Mouse (Mus musculus) C2C12 (cell line): ENCODE measurements around the gene Ppargc1a. TPM values are rescaled to one million over a fixed set of nuclear protein-coding genes. Genes with fewer than 3 reads are reported as not detected.

Experiments
- H3K27me3 ChIP-seq: one replicate; pipeline ENCODE4 v1.6.1; 2011; ENCODE audit not compliant: control insufficient read depth, insufficient read depth, insufficient read length
- H3K36me3 ChIP-seq: one replicate; pipeline ENCODE4 v1.6.1; 2011; ENCODE audit not compliant: control insufficient read depth, insufficient read depth
- H3K4me3 ChIP-seq: one replicate; pipeline ENCODE4 v1.5.1; 2011; ENCODE audit warnings: mild to moderate bottlenecking, control low read depth; ENCODE audit not compliant: poor library complexity, insufficient read depth, severe bottlenecking
- H3K79me2 ChIP-seq: one replicate; pipeline ENCODE4 v1.6.1; 2011; ENCODE audit not compliant: control insufficient read depth, insufficient read depth
- H3K79me3 ChIP-seq: one replicate; pipeline ENCODE4 v1.6.1; 2011; ENCODE audit warnings: low read depth, control low read depth
- H3ac ChIP-seq: one replicate; pipeline ENCODE3; 2011; ENCODE audit warnings: low read depth; ENCODE audit not compliant: control insufficient read depth, insufficient read length
- CEBPB ChIP-seq: IDR thresholded peaks from one replicate; pipeline ENCODE4 v1.6.1; 2011; ENCODE audit warnings: low read depth, mild to moderate bottlenecking, control low read depth, moderate library complexity
- CTCF ChIP-seq: IDR thresholded peaks from one replicate; pipeline ENCODE4 v1.5.1; 2011; ENCODE audit not compliant: control insufficient read depth, insufficient read depth, insufficient read length
- FOSL1 ChIP-seq: IDR thresholded peaks from one replicate; pipeline ENCODE4 v1.8.0; 2011; ENCODE audit warnings: mild to moderate bottlenecking, low read length; ENCODE audit not compliant: poor library complexity, insufficient read depth, severe bottlenecking
- MAX ChIP-seq: IDR thresholded peaks from one replicate; pipeline ENCODE4 v1.6.1; 2011; ENCODE audit warnings: mild to moderate bottlenecking, control low read depth
- MYOD1 ChIP-seq: IDR thresholded peaks from one replicate; pipeline ENCODE4 v1.6.1; 2011; ENCODE audit warnings: low read depth; ENCODE audit not compliant: control insufficient read depth, insufficient read length
- MYOG ChIP-seq: IDR thresholded peaks from one replicate; pipeline ENCODE4 v1.6.1; 2011; ENCODE audit not compliant: control insufficient read depth, insufficient read length; ENCODE audit errors: extremely low read depth
- USF1 ChIP-seq: IDR thresholded peaks from one replicate; pipeline ENCODE4 v1.6.1; 2011; ENCODE audit warnings: low read depth, mild to moderate bottlenecking, control low read depth, moderate library complexity
- polyA plus RNA-seq: library from polyadenylated mRNA; unstranded; fragments of >200 nt; fragmentation: generic; extraction: Trizol; gene quantifications from one replicate; pipeline ENCODE4 v1.2.1, GENCODE M21; 2012; ENCODE audit warnings: missing spikeins

The Ppargc1a gene
- polyA plus RNA-seq, 1 experiment: 0.25 TPM

DNA sequence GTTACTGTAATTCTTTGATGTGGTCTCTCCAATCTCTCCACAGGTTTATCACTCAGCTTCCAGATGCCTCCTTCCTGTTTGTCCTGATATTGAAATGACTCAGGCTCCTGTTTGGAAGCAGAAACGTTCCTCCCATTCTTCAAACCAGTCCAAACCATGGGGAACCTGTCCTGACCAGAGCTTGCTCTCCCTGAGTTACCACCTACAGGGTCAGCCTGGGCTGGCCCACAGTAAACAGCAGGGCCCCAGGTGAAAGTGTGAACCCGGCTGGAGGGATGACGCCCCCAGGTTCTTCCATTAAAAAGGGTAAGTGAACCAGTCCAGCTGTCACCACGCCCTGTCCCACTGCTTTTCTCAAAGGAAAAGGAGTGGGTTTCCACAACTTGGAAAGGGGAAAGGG lies 15.5 kb upstream of the Ppargc1a start:
- Histone ChIP-seq H3ac (no peak overlapping the region), H3K27me3 (no peaks in the 10 kb centered on the region), H3K79me3 (no peaks in the 10 kb centered on the region), H3K79me2 (no peaks in the 10 kb centered on the region), H3K36me3 (no peaks in the 10 kb centered on the region), H3K4me3 (no peak overlapping the region)
- no peak for TF ChIP-seq MYOG
- TF ChIP-seq CTCF: no peak
- no peak for TF ChIP-seq FOSL1
- no peak for TF ChIP-seq USF1
- TF ChIP-seq CEBPB: no peak
- TF ChIP-seq MAX: no peak
- no peak for TF ChIP-seq MYOD1

DNA sequence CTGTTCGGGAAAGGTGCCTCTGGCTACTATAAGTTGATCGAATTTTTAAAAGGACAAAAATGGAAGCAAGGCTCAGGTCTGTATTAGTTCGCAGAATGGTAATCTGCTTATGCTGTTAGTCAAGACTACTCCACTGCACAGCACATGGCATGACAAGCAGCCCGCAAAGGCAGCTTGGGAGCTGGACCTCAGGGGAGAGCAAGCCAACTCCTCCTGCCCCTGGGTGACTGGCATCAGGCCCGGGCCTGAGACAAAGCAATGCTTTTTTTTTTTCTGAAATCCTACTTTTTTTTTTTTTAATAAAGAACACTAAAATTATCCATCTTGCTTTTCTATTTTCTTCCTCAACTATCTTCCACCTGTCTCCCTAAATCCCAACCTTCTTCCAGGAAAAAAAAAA lies 15.1 kb upstream of the Ppargc1a start:
- H3K4me3 ChIP-seq: no peak overlapping the region

DNA sequence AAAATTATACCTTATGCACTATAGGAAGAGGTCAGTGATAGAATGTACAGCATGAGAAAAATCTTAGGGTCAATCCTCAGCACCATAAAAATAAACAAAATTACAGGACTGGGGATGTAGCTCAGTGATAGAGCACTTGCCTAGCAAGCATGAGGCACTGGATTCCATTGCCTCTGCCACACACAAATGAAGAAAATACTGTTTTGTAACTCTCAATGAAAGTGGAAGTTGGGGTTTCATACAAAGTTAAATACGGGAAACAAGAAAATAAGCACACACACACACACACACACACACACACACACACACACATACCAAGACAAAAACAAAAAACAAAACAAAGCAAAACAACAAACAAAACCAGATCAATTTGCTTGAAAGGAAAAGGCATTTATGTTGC lies 10.1 kb upstream of the Ppargc1a start:
- no peaks in the 10 kb centered on the region for H3K27me3 ChIP-seq
- H3K79me2 ChIP-seq: no peaks in the 10 kb centered on the region
- no peaks in the 10 kb centered on the region for H3K36me3 ChIP-seq
- H3ac ChIP-seq: no peak overlapping the region
- no peak overlapping the region for H3K4me3 ChIP-seq
- TF ChIP-seq CEBPB (no peak), FOSL1 (no peak), MYOD1 (no peak), CTCF (no peak), MAX (no peak), MYOG (no peak), USF1 (no peak)
- no peaks in the 10 kb centered on the region for H3K79me3 ChIP-seq

More for the DNA sequence above, 15.1 kb upstream of the Ppargc1a start:
- TF ChIP-seq CTCF (no peak), FOSL1 (no peak), MYOD1 (no peak), MAX (no peak)
- no peaks in the 10 kb centered on the region for H3K79me2 ChIP-seq
- H3ac ChIP-seq: no peak overlapping the region
- no peaks in the 10 kb centered on the region for H3K27me3 ChIP-seq
- no peaks in the 10 kb centered on the region for H3K36me3 ChIP-seq
- no peaks in the 10 kb centered on the region for H3K79me3 ChIP-seq

DNA sequence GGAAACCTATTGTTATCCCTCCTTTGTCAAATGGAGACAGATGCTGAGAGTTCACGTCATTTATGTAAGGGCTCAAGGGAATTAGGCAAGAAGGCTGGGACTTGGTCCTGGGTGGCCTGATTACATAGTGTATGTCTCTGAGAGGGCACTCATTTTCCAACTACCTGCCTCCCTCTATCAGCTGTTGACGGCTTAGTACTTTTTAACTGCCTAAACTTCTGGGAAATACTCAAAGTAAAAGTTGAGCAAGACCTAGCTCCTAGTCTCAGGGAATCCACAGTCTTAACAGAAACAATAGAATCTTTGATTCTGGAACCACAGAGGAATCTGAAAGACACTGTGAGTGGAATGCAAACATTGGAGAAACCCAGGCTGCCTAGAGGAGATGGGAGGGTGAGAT lies 6.2 kb upstream of the Ppargc1a start:
- H3K79me2 ChIP-seq: no peaks in the 10 kb centered on the region
- TF ChIP-seq CEBPB (no peak), MAX (no peak), MYOG (no peak), MYOD1 (no peak), FOSL1 (no peak), USF1 (no peak), CTCF (no peak)
- H3K27me3 ChIP-seq: no peaks in the 10 kb centered on the region
- H3K79me3 ChIP-seq: no peaks in the 10 kb centered on the region
- no peaks in the 10 kb centered on the region for H3K36me3 ChIP-seq
- H3ac ChIP-seq: no peak overlapping the region
- H3K4me3 ChIP-seq: no peak overlapping the region

DNA sequence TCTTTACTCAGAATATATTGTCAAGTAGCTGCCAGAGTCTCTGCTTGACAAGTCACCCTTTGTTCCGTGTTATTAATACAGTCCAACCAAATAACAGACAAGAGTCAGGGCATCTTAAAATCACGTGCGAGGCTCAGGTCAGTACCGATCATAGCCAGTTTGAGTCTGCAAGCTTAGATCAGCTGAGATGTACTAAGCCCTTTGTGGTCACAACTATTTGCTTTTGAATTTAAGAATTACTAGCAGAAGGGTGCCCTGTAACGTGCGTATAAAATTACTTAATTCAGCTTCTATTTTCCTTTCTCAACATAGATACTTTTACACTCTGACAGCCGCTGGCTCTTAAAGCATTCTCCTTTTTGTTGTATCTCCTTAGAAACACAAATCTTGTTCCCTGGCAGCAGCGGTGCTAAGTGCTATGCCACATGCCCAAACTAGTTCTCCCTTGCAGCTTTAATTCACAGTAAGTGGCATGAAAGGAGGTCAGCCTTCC lies 718 bp upstream of the Ppargc1a start:
- Histone ChIP-seq H3ac (no peak overlapping the region), H3K36me3 (no peaks in the 10 kb centered on the region), H3K27me3 (no peaks in the 10 kb centered on the region), H3K79me3 (no peaks in the 10 kb centered on the region), H3K4me3 (no peak overlapping the region), H3K79me2 (no peaks in the 10 kb centered on the region)
- no peak for TF ChIP-seq MAX
- no peak for TF ChIP-seq CEBPB
- TF ChIP-seq MYOG: no peak
- TF ChIP-seq FOSL1: no peak
- no peak for TF ChIP-seq MYOD1
- no peak for TF ChIP-seq USF1
- no peak for TF ChIP-seq CTCF

DNA sequence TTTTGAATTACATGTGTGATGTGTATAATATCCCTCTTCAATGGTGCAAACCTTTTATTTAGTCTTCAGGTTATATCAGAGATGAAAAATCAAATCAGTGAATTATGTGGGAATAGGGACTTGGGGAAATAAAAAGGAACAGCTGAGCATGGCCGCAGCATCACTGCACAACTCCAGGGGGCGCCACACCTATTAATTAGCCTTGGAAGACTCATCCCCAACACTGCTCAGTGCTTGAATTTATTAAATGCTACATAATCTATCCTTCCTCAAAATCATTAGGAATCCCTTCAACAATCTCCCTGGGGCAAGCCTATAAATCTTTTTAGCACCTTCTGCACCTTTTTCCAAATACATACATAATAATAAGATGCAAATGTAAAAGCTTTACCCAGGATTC lies 1.9 kb downstream of the Ppargc1a start:
- Histone ChIP-seq H3K79me2 (no peaks in the 10 kb centered on the region), H3K27me3 (no peaks in the 10 kb centered on the region), H3K79me3 (no peaks in the 10 kb centered on the region), H3ac (no peak overlapping the region), H3K4me3 (no peak overlapping the region), H3K36me3 (no peaks in the 10 kb centered on the region)
- TF ChIP-seq FOSL1: no peak
- TF ChIP-seq CTCF: no peak
- no peak for TF ChIP-seq MYOD1
